23 mouse cellular contexts compared by ENCODE assay signal in the genomic region with DNA sequence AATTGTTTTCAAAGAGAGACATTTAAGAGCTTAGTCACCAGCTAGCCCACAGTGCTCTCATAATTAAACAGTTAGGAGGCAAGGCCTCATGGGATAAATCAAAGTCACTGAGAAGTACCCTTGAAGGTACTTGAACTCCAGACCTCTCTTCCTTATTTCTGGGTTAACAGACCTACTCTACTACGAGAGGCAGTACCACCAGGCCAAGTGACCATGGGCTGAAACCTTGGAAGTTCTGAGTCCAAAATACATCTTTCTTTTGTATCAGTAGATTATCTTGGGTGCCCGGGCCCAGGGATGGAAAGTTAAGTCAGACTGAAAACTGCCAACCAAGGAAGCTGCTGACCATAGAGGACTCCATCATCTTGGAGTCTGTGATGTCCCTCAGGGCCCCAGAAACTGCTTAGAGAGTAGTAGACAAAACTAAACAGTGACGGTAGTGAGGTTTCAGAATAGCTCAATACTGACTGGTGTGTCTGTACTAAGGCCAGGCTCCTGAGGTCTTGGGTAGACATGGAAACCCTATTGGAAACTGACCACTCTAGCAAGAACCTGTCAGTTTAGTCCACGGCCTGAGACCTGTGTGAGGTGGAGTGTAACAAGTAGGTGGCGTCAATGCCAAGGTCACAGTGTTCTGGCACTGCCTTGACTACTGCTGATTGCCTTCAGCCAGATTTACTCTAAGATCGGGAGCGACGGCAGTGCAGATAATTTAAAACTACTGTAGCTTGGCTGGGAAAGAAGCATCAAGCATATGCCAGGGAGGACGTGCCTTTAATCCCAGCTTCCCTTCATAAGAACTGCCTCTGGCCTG. TPM values are rescaled to one million over a fixed set of nuclear protein-coding genes. Genes with fewer than 3 reads are reported as not detected.
DNase-seq lines count a peak whose midpoint lies in the region; TF ChIP-seq lines count a peak whose summit lies in the region.
"Had no signal": no experiment of that assay in that cellular context is flagged by ENCODE, and none has a peak within 500 bp of the region (broad histone marks: within the 10 kb centered on the region; RNA-seq: fewer than 3 reads in every experiment).

No protein-coding gene starts in this region.

- no peak overlapping the region for H3K4me3 ChIP-seq in kidney, adult 2 months (ENCODE audit: insufficient read depth, low read depth, low read length)
- no peak overlapping the region for H3K4me3 ChIP-seq in brown adipose tissue, adult 24 weeks (ENCODE audit: insufficient read depth, low read depth, low read length)
- H3K4me3 ChIP-seq: embryonic facial prominence, embryonic 12.5 days; heart, embryonic 10.5 days; limb, embryonic 13.5 days; liver, embryonic 13.5 days had no signal

- peaks cover 22% of the 10 kb centered on the region; the same call in 1 of the 2 replicates for H3K36me3 ChIP-seq in kidney, adult 2 months (ENCODE audit: control insufficient read depth, insufficient read depth, low read length)

- TF ChIP-seq CTCF in kidney, adult 2 months (conservative IDR thresholded peaks at IDR 0.05; ENCODE audit: insufficient read depth, insufficient read length, low read depth, low read length), result no peak

- peak; percentile 87 for DNase-seq in heart, adult 11 months
- no peak for DNase-seq in heart, postnatal 4 days
- DNase-seq in kidney, adult 2 months, result peak; percentile 81
- no peak for DNase-seq in kidney, postnatal 4 days
- DNase-seq in kidney, postnatal 10 days, result peak; percentile 45
- no peak for DNase-seq in layer of hippocampus, adult 11-12 months (ENCODE audit: low spot score)
- DNase-seq: cerebellum, adult 11 months; cerebellum, adult 9-10 months; cerebellum, postnatal 36 days; embryo, embryonic 11 days; gastrocnemius, postnatal 36 days; liver, embryonic 13.5 days; lung, adult 18-20 months; midbrain, embryonic 14.5 days; thymus, adult 2 months; thymus, postnatal 36 days had no signal

- TF ChIP-seq POLR2A in kidney, adult 2 months (IDR thresholded peaks at IDR 0.05; ENCODE audit: low read depth, low read length), result no peak

- WGBS in kidney, adult 2 months, result 43% methylated on average over 9 of the region's 9 CpGs

- no peaks in the 10 kb centered on the region for H3K27me3 ChIP-seq in kidney, adult 2 months (replicated peaks; ENCODE audit: control insufficient read depth, insufficient read depth, low read length)
- H3K27me3 ChIP-seq: embryonic facial prominence, embryonic 12.5 days; limb, embryonic 13.5 days; liver, embryonic 13.5 days had no signal

- H3K4me1 ChIP-seq in kidney, adult 2 months (ENCODE audit: control insufficient read depth, insufficient read depth, low read length), result peaks cover 5% of the 10 kb centered on the region; the same call in 1 of the 2 replicates
- peaks cover 4% of the 10 kb centered on the region; the same call in 1 of the 2 replicates for H3K4me1 ChIP-seq in brown adipose tissue, adult 24 weeks (ENCODE audit: control insufficient read depth, insufficient read depth, insufficient read length, low read length)
- H3K4me1 ChIP-seq: embryonic facial prominence, embryonic 12.5 days; limb, embryonic 13.5 days; liver, embryonic 13.5 days had no signal

- peak overlapping the region; percentile 64 for H3K27ac ChIP-seq in kidney, adult 2 months (ENCODE audit: insufficient read depth, low read depth, low read length)
- peak overlapping the region; percentile 70 for H3K27ac ChIP-seq in brown adipose tissue, adult 24 weeks (replicated peaks; ENCODE audit: low read depth, low read length)
- H3K27ac ChIP-seq: embryonic facial prominence, embryonic 12.5 days; heart, embryonic 10.5 days; hindbrain, embryonic 14.5 days; limb, embryonic 13.5 days; liver, embryonic 13.5 days had no signal

RNA-seq across cellular contexts. Expression of gene Gpx3, which starts 10.5 kb away (rescaled TPM):
- total RNA-seq in heart, postnatal 4 days (2021), result 100 to 1,000 TPM; 153 to 177 TPM
- polyA plus RNA-seq in kidney, adult 2 months (2012; rRNA removed), result 28,844 and 31,623 TPM in 2 replicates
- 1,156 and 2,121 TPM in 2 replicates for polyA plus RNA-seq in brown adipose tissue, adult 24 weeks (2012; ENCODE audit: insufficient read depth, insufficient read length, missing spikeins)
- total RNA-seq: hematopoietic stem cell, adult 5-6 weeks; monocyte, adult 5-6 weeks had no signal

RNA-seq across cellular contexts. Expression of gene Hint1, which starts 46.5 kb away (rescaled TPM):
- 100 to 1,000 TPM; 364 to 393 TPM for total RNA-seq in heart, postnatal 4 days (2021)
- polyA plus RNA-seq in kidney, adult 2 months (2012; rRNA removed), result 1,115 and 1,173 TPM in 2 replicates
- polyA plus RNA-seq in brown adipose tissue, adult 24 weeks (2012; ENCODE audit: insufficient read depth, insufficient read length, missing spikeins), result 558 and 608 TPM in 2 replicates

RNA-seq across cellular contexts. Expression of gene Tnip1, which starts 50.0 kb away (rescaled TPM):
- total RNA-seq in heart, postnatal 4 days (2021), result 10 to 100 TPM; 29.5 to 33.7 TPM
- 19.1 and 20.6 TPM in 2 replicates for polyA plus RNA-seq in kidney, adult 2 months (2012; rRNA removed)
- polyA plus RNA-seq in brown adipose tissue, adult 24 weeks (2012; ENCODE audit: insufficient read depth, insufficient read length, missing spikeins), result 16.0 and 16.9 TPM in 2 replicates

RNA-seq across cellular contexts. Expression of gene Lyrm7, which starts 52.0 kb away (rescaled TPM):
- 10 to 100 TPM; 20.3 to 28.3 TPM for total RNA-seq in heart, postnatal 4 days (2021)
- polyA plus RNA-seq in kidney, adult 2 months (2012; rRNA removed), result 1.4 and 3.9 TPM in 2 replicates
- polyA plus RNA-seq in brown adipose tissue, adult 24 weeks (2012; ENCODE audit: insufficient read depth, insufficient read length, missing spikeins), result 51.4 and 62.3 TPM in 2 replicates

Comparison
In these comparisons a context has a peak if more than half of its experiments do, and no peak if none do; other contexts are left out.
1. DNase-seq: peak in heart, adult 11 months (single experiment), kidney, adult 2 months (single experiment) and kidney, postnatal 10 days (single experiment); none in heart, postnatal 4 days (single experiment), kidney, postnatal 4 days (0 of 2) and layer of hippocampus, adult 11-12 months (single experiment).
2. RNA of gene Gpx3, which starts 10.5 kb away (polyA plus RNA-seq): 28,844 to 31,623 TPM in kidney, adult 2 months; 1,156 to 2,121 TPM in brown adipose tissue, adult 24 weeks; every median in the first group is over 10 times any median in the second.